Mouse (Mus musculus) embryonic fibroblast, embryonic 13.5 days (primary cell): ENCODE measurements around the gene Nrsn1.

Source experiments
- CTCF ChIP-seq: IDR thresholded peaks from 2 replicates; pipeline ENCODE4 v1.5.1; 2011; ENCODE audit warnings: mild to moderate bottlenecking, control low read depth, low read length, moderate library complexity, borderline replicate concordance; ENCODE audit not compliant: insufficient read depth
- POLR2A ChIP-seq: IDR thresholded peaks from 2 replicates; pipeline ENCODE4 v1.6.1; 2011; ENCODE audit warnings: low read depth, mild to moderate bottlenecking, control low read depth, low read length, moderate library complexity

DNA sequence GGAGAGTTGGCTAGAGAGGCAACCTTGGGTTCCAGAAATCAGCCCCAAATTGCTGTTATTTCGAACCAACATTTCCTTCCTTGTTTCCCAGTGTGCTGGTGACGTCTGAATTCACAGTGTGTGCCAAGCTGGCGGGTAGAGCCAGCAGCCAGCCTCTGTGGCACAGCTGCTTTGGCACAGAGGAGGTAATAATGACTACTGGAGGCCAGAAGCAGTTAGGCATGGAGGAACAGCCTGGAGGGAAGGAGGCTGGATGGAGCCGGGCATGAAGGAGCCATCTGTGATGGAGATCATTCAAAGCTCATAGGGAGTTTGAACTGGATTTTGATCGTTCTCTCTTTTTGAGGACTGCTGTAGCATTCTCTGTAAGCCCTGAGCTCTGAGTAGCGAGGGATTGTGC lies 12.7 kb downstream of the Nrsn1 start:
- TF ChIP-seq POLR2A (no peak), CTCF (no peak)
